Mouse (Mus musculus) neural tube, embryonic 10.5 days (tissue): ENCODE measurements around the gene Chmp5.
"Not testable (repeated sequence)": the region's sequence is repeated elsewhere in the genome, so short reads cannot be mapped to it uniquely, and the experiment has no call there.

Experiments used
- DNase-seq: peaks from one replicate; pipeline ENCODE4 v3.0.0-alpha.2; 2017; ENCODE audit warnings: low spot score; ENCODE audit errors: extremely low spot score

Chmp5 gene

DNA sequence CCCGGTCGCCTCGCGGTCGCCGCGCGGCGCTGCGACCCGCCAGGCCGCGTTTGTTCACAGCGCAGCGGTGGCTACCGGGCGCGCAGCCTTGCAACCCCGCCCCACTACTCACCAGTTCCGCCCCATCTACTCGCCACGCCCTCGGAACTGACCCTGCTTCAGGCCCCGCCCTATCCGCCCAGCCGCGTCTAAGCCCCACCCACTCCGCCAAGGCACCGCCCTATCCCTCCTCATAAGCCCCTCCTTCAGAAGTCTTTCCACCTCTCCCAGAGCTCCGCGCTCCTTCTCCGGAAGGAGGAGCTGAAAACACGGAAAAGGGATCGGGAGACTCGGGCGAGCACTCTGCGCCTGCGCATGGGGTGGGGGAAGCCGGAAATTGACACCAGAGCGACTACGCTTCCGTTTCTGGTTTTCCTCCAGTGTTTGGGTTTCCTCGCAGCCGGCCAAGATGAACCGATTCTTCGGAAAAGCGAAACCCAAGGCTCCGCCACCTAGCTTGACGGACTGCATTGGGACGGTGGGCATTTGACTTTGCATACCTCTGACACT is at the start of gene Chmp5, which contains the start of gene Bag1:
Gene Chmp5 (plus strand): TSS at position 248 of the 549 bp plus-strand sequence.
Gene Bag1 (minus strand): TSS at position 135 of the 549 bp plus-strand sequence.
- peak; percentile 97 for DNase-seq

DNA sequence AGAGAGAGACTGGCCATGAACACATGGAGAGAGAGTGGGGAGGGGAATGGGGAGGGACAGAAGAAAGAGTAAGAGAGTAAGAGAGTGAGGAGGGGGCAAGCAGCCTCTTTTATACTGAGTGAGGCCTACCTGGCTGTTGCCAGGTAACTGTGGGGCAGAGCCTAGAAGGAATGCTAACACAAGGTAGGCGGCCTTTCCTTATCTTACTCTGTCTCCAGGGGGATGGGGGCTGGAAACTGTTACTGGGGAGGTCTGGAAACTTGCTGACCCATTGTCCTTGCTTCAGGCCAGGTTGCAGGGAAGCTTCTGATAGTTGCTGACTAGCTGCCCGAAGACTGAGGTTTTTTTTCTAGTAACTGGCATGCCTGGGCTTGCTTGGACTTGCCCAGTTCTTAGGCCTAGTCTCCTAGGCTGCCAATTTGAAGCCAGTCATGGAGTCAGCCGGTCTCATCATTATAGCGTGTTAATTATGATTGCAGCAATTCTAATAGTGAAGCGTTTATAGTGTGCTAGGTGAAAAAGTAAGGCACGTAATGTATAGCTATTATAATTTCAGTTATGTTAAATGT is 49.6 kb upstream of the Chmp5 start:
- no peak for DNase-seq

- DNase-seq = no peak
These were observed 48.9 kb upstream of the Chmp5 start for GRCm38 (mm10) chr4:40899264-40899663.

DNA sequence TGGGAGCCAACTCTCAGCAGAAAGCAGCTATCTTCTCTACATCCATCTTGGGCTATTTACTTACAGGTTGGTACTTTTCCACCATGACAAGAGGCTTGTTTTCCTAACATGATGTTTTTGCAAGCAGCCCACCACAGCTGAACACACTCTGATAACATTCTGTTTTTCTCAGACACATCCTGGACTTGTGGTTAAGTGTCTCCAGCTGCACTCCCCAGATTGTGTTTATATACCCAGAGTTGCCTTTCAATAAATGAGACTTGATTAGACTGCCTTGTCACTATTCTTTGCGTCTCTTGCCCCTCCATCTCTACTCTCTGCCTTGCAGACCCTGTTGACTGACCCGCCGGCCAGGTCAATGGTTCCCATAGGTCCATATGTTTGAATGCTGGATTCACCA is 48.1 kb upstream of the Chmp5 start:
- DNase-seq = no peak

DNA sequence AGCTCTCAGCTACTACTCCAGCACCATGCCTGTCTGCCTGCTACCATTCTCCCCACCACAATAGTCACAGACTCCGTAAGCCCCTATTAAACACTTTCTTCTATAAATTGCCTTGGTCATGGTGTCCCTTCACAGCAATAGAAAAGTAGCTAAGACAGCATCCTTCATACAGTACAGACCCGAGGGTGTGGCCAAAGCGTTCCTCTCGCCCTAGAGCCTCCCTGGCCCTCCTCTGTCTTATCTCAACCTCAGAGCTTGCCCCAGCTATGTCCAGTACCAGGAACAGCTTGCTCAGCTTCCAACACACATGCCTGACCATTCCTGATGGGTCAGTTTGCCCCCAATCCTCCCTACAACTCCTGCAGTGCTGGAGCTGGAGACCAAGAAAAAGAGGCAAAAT is 47.6 kb upstream of the Chmp5 start:
- no peak for DNase-seq

DNA sequence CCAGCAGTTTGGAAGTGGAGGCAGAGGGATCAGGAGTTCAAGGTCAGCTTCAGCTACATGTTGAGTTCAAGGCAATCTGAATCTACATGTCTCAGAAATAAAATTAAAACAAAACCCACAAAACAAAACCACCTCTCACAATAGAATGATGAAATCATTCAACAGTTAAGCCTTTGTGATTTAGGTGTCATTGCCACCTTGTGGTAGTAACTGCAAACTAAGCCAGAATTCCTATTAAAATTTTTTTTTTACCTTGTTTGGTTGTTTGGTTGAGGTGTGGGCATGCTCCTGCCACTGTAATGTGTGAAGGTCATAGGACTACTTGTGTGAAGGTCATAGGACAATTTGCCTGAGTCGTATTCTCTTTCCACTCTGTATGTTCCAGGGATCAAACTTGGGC is 41.9 kb upstream of the Chmp5 start:
- DNase-seq = no peak

DNA sequence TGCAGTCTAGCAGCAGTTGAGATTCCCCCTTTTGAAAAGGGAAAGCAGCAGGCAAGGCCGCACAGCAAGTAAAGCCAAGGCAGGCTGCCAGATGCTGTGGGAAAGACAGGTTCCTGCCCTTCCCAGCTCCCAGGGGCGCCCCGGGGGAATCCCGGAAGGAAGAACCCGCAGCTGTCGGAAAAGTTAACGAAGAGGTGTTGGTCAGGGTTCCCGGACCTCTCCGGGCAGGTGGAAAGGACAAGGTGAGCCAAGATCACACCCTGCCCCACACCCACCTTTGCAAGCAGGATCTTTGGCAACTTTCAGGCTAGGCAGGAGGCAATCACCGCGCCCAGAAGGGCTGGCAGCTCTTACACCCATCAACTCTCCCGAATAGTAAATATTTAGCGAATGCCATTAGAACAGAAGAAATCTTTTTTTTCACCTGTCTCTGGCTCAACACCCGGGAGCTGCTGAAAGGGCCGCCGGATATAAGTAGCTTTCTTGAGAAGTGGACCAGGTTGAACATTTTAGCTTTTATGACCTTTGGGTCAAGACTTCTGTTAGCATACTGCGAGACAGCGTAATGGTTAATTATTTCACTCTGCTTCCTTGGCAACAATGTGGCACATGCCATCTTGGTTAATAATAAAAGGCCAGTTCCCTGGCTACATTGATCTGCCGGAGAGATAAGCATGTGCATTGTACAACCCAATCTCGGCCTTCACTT is 39.8 kb upstream of the Chmp5 start:
- DNase-seq = no peak

- no peak for DNase-seq
These were observed 33.8 kb upstream of the Chmp5 start for GRCm38 (mm10) chr4:40914287-40914867.

- no peak for DNase-seq
These were observed 32.3 kb upstream of the Chmp5 start for GRCm38 (mm10) chr4:40915947-40916346.

DNA sequence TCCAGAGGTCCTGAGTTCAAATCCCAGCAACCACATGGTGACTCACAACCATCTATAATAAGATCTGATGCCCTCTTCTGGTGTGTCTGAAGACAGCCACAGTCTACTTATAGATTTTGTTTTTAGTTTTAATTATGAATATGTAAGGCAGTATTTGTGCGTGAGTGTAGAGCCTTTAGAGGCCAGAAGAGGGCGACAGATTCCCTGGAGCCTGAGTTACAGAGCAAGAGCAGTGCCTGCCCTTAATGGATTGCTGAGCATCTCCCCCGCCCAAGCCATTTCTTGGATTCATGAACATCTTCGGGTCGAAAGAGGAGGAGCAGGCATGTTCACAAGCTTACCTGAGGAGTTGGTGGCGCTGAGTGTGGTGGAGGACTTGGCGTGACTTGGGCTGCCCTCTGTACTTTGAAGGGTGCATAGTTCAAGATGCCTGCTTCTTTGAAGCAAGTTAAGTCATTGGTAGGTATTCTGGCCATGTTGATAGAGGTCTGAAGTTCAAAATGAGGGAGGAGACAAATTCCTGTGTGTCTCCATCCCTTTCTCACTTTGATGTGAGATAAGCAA is 31.5 kb upstream of the Chmp5 start:
- no peak for DNase-seq

DNA sequence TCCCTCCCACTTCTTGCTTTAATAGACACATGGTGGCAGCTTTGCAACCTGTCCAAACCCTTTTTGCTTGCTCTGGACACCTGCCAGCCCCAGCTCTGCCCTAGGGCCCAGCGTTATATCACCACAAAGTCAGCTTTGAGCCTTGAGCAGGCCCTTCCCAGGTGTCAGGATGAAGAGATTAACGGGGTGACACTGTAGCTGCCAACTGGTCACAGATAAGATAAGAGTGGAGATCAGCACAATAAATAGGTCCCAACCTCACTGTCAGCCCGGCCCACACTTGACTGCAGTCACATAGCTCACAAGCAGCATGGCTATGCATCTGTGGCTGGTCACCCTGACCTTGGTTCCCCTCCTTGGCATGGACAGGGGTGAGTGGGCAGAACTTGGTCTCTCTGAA is 28.4 kb upstream of the Chmp5 start, which contains the start of gene Spink4:
Gene Spink4 (plus strand): TSS at position 268 of the 400 bp plus-strand sequence.
- no peak for DNase-seq

- DNase-seq = no peak
These were observed 27.6 kb upstream of the Chmp5 start for GRCm38 (mm10) chr4:40920576-40920975.

DNA sequence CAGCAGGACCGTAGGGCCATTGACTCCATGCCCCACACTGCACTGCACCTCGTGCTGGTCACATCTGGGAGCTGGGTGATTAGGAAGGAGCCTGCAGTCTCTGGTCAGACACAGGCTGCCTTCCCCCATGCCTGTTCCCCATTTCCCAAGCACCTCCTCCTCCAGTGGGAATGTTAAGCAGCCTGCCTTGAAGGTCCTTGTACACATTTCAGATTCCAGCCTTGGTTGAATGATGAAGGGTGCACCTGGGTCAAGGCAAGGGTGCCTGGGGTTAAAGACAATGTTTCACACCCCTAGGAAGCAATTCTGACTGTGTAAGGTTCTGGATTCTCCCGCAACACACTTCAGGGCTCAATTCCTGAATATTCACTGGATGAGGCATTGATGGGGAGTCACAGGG is 26.9 kb upstream of the Chmp5 start:
- DNase-seq = no peak

- no peak for DNase-seq
These were observed 25.0 kb upstream of the Chmp5 start for GRCm38 (mm10) chr4:40923087-40923651.

DNA sequence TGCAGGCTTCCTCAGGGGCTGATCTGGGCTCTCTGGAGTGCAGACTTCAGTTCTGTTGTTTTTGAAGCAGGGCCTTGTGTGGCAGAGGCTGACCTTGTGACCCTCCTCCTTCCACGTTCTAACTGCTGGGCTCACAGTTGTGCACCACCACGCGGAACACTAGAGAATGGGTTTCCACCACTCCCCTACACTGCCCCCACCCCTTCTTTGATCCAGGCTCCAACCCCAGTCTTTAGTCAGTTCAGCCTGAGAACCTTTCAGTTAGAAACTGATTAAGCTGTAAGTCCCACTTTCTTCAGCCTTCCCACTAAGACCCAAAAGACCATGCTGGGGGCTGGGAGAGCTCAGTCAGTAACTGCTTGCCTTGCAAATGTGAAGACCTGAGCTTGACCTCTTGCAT is 22.6 kb upstream of the Chmp5 start:
- no peak for DNase-seq

GRCm38 (mm10) chr4:40929046-40929445 is 19.2 kb upstream of the Chmp5 start:
- DNase-seq = no peak

DNA sequence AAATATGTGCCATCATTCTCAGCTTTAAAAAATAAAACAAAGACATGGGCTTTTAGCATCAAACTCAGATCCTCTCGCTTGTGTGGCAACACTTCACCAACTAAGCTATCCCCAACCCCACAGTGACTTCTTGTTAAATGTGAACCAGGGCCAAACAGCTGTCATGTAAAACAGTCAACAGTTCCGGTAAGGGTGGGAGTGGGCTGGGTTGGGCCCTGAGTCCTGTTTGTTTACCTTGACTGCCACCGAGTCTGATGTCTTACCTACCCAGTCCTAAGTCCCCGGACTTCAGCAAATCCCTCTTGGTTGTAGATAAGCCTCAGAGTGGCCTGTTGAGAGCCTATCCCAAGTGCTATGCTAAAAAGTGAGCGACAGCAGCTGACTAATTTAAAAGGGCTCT is 14.5 kb upstream of the Chmp5 start:
- no peak for DNase-seq

DNA sequence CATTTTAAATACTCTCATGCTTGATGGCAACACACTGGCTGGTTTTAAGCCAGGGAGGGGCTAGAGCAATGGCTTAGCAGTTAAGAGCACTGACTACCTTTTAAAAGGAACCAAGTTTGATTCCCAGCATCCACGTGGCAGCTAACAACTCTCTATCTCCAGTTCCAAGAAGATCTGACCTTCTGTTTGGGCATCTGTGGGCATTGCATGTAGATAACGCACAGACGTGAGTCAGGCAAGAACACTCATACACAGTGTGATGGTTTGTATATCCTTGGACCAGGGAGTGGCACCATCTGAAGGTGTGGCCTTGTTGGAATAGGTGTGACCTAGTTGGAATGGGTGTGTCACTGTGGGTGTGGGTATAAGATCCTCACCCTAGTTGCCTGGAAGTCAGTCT is 13.8 kb upstream of the Chmp5 start:
- DNase-seq = not testable (repeated sequence)

- no peak for DNase-seq
These were observed 11.9 kb upstream of the Chmp5 start for GRCm38 (mm10) chr4:40936175-40936839.

GRCm38 (mm10) chr4:40938793-40939192 is 9.4 kb upstream of the Chmp5 start:
- no peak for DNase-seq

DNA sequence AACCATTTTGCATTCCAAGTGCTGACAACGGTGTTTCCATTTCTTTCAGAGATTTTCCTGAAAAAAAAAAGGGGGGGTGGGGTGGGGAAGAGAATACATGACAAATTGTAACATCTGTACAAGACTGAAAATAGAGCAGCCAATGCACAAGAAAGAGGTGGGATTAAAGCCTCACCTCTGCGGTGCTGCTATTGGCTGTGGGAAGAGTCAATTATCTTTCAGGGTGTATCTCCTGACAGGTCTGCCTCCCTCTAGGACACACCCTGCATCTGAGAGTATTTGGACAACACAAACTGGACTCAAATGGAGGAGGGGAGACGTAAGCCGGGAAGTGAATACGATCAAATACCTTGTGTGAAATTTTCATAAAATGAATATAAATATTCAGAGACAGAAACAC is 4.6 kb upstream of the Chmp5 start:
- no peak for DNase-seq
